Mouse (Mus musculus) G1E (cell line): Measurements from ENCODE around the gene Rabep1. TPM values are rescaled to one million over a fixed set of nuclear protein-coding genes. Genes with fewer than 3 reads are reported as not detected.

Source experiments
- ATAC-seq: 2 replicates; pipeline ENCODE4 v1.8.0; 2016; ENCODE audit warnings: mild to moderate bottlenecking; ENCODE audit not compliant: insufficient number of reproducible peaks, poor library complexity, low FRiP score, severe bottlenecking; ENCODE audit errors: extremely low read depth
- DNase-seq: peaks from one replicate; pipeline ENCODE4 v3.0.0; 2012; ENCODE audit warnings: low spot score
- H3K27me3 ChIP-seq: 2 replicates; pipeline ENCODE4 v1.6.1; 2012; ENCODE audit warnings: mild to moderate bottlenecking, low read length, inconsistent platforms; ENCODE audit not compliant: insufficient read depth
- H3K36me3 ChIP-seq: replicated peaks from 2 replicates; pipeline ENCODE3; 2012; ENCODE audit warnings: mild to moderate bottlenecking, inconsistent platforms
- H3K4me1 ChIP-seq: 2 replicates; pipeline ENCODE4 v1.6.1; 2012; ENCODE audit warnings: low read depth, low read length, inconsistent platforms, mixed read lengths; ENCODE audit not compliant: insufficient read depth
- H3K4me3 ChIP-seq: 2 replicates; pipeline ENCODE4 v1.5.1; 2012; ENCODE audit warnings: low read depth, mild to moderate bottlenecking, inconsistent platforms, low read length, moderate library complexity, mixed read lengths
- H3K9me3 ChIP-seq: replicated peaks from 2 replicates; pipeline ENCODE4 v1.6.1; 2012; ENCODE audit warnings: inconsistent platforms
- CTCF ChIP-seq: IDR thresholded peaks from 2 replicates; pipeline ENCODE4 v1.5.1; 2012; ENCODE audit warnings: low read depth, low read length, inconsistent platforms, mixed read lengths
- GATA1 ChIP-seq: IDR thresholded peaks from 2 replicates; pipeline ENCODE4 v1.6.1; 2012; ENCODE audit warnings: borderline replicate concordance, low read length, inconsistent platforms, mixed read lengths
- GATA2 ChIP-seq: IDR thresholded peaks from 2 replicates; pipeline ENCODE4 v1.6.1; 2012; ENCODE audit warnings: low read depth, low read length, inconsistent platforms, borderline replicate concordance
- POLR2AphosphoS5 ChIP-seq: IDR thresholded peaks from 2 replicates; pipeline ENCODE4 v1.6.1; 2012; ENCODE audit warnings: low read depth, low read length, inconsistent platforms; ENCODE audit not compliant: insufficient replicate concordance
- TAL1 ChIP-seq: conservative IDR thresholded peaks from 2 replicates; pipeline ENCODE4 v1.6.1; 2012; ENCODE audit warnings: low read depth, low read length, inconsistent platforms, mixed read lengths
- polyA plus RNA-seq: library from polyadenylated mRNA; stranded (reverse); fragments of >175 nt; gene quantifications from 2 replicates; pipeline ENCODE4 v1.2.3, GENCODE M21; 2012
- total RNA-seq, 2 experiments: library from RNA; stranded (forward) in 1 of 2; stranded (reverse) in 1 of 2; fragments of 200-1000 nt in 1 of 2; fragments of >200 nt in 1 of 2; fragmentation: Nextera tagmentation in 1 of 2; gene quantifications; 2 replicates each; pipeline ENCODE4 v1.2.3; 2014 to 2017

Gene Rabep1
- total and polyA plus RNA-seq, 3 experiments: 18.1 to 111 (median 50.1) TPM

DNA sequence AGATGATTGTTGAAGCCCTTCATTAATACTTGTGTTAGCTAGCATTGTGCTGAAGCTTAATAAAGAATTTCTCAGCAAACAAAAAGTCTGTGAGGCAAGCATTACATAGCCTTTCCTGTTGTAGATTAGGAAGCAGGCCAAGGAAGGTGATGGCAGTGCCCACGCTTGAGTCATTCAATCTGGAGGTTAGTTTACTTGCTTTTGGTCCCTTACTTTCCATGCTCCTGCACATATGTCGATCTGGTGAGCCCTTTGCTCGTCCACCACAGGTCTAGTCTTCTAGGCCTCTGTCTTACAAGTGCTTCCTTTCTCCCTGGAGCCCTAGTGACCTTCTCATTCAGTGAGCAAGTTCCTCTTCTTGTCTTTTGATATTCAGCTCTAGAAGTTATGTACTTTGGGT lies 62.1 kb downstream of the Rabep1 start:
- H3K9me3 ChIP-seq: no peaks in the 10 kb centered on the region
- DNase-seq: no peak
- H3K4me3 ChIP-seq: no peak overlapping the region
- H3K27me3 ChIP-seq: no peaks in the 10 kb centered on the region
- peaks cover 2% of the 10 kb centered on the region; the same call in 1 of the 2 replicates for H3K4me1 ChIP-seq
- TF ChIP-seq TAL1 (no peak), POLR2AphosphoS5 (no peak), GATA1 (no peak), CTCF (no peak), GATA2 (no peak)
- ATAC-seq: no peak
- peaks cover 63% of the 10 kb centered on the region for H3K36me3 ChIP-seq

DNA sequence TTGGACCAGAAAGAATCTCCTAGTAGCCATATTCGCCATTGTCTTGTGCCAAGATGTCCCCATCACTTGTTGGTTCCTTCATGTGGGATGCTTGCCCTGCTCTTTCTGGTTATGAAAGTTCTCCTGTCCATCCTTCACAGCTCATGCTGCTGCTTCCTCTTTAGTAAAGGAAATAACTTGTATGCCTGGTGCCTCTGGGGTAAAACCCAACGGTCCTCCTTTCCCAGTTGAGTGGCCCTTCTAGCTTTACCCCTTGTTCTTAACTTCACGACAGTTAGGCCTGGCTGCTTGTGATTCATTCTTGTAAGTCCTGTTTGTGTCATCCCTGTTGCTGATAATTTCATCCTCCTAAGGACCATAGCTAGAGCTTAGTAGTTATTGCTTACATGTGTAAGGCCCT lies 66.7 kb downstream of the Rabep1 start:
- DNase-seq: no peak
- Histone ChIP-seq H3K4me1 (peaks cover 2% of the 10 kb centered on the region; the same call in 1 of the 2 replicates), H3K36me3 (peaks cover 65% of the 10 kb centered on the region), H3K4me3 (no peak overlapping the region), H3K9me3 (no peaks in the 10 kb centered on the region), H3K27me3 (no peaks in the 10 kb centered on the region)
- no peak for TF ChIP-seq TAL1
- ATAC-seq: no peak

DNA sequence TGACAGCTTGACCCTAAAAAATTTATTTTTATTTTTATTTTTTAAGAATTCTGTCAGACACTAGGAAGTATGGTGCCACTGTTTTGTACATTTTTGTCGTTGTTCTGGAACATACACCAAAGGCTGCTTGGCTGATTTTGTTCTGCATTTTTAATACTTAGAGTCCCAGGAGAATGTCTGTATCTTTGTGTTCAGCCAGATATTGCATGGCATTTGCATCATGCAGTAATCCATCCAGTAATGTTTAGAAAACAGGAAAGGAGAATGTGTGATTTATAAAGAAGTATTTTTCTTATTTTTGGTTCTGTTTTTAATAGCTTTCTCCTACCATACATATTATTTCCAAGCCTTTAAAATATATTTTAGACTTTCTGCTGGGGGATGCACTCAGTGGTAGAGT lies 67.3 kb downstream of the Rabep1 start:
- Histone ChIP-seq H3K4me1 (no peaks in the 10 kb centered on the region), H3K4me3 (no peak overlapping the region), H3K27me3 (no peaks in the 10 kb centered on the region), H3K9me3 (no peaks in the 10 kb centered on the region), H3K36me3 (peaks cover 68% of the 10 kb centered on the region)
- ATAC-seq (no peak), DNase-seq (no peak)
- TF ChIP-seq POLR2AphosphoS5 (no peak), GATA1 (no peak), GATA2 (no peak), CTCF (no peak), TAL1 (no peak)

DNA sequence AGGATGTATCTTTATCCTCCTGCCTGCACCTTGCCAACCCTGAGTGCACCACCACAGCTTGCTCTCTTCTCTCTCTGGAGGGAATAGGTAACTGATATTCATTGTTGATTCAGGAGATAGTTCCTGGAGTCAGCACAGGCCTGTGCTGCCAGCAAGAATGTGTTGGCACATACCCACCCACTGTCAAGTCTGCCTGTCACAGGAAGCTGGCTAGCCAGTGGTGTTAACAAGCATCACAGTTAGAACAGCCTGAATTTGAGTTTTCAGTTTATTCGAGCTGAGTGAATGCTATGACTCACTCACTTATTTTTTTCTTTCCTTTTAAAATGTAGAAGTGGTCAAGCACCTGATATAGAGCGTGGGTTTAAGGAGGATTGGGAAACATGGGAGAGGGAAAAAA lies 73.3 kb downstream of the Rabep1 start:
- Histone ChIP-seq H3K9me3 (no peaks in the 10 kb centered on the region), H3K4me1 (no peaks in the 10 kb centered on the region), H3K27me3 (no peaks in the 10 kb centered on the region), H3K4me3 (no peak overlapping the region), H3K36me3 (peaks cover 80% of the 10 kb centered on the region)
- no peak for DNase-seq
- TF ChIP-seq POLR2AphosphoS5 (no peak), TAL1 (no peak), GATA2 (no peak), GATA1 (no peak), CTCF (no peak)
- ATAC-seq: no peak

DNA sequence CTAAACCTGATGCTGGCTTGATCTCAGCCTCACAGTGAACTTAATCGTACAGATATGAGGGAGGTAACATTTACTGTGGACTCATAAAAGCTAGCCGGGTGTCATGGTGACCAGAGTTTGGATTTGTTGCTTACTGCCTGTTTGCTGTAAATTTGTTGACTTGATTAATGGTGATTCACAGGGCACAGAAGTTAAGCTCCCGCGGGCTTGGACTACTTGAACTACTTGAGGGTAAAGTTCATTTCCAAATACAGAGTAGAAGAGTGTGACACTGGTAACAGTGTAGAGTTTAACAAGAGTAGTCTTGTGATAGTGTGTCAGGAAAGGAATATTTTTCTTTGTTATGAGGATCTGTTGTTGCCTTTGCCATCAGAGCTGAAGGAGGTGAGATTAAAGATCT lies 74.9 kb downstream of the Rabep1 start:
- Histone ChIP-seq H3K9me3 (no peaks in the 10 kb centered on the region), H3K36me3 (peaks cover 88% of the 10 kb centered on the region), H3K27me3 (no peaks in the 10 kb centered on the region), H3K4me3 (no peak overlapping the region), H3K4me1 (no peaks in the 10 kb centered on the region)
- TF ChIP-seq POLR2AphosphoS5 (no peak), CTCF (no peak), TAL1 (no peak), GATA1 (no peak), GATA2 (no peak)
- ATAC-seq: no peak
- no peak for DNase-seq

DNA sequence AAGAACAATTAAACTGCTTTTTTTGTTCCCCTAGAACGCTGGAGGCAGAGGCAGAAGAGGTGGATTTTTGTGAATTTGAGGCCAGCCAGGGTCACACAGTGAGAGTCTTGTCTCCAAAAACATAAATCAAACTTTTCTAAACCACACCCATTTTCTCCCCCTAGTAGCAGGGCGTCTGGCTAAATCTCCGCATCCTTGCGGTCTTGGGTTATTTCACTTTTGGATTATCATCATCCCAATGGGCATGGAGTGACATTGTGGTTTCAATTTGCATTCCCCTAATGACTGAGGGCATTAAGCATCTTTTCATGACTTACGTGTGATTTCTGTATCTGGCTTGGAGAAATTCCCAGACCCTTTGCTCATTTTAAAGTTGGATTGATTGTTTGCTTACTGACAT lies 86.9 kb downstream of the Rabep1 start:
- TF ChIP-seq GATA2 (no peak), TAL1 (no peak), GATA1 (no peak), CTCF (no peak), POLR2AphosphoS5 (no peak)

DNA sequence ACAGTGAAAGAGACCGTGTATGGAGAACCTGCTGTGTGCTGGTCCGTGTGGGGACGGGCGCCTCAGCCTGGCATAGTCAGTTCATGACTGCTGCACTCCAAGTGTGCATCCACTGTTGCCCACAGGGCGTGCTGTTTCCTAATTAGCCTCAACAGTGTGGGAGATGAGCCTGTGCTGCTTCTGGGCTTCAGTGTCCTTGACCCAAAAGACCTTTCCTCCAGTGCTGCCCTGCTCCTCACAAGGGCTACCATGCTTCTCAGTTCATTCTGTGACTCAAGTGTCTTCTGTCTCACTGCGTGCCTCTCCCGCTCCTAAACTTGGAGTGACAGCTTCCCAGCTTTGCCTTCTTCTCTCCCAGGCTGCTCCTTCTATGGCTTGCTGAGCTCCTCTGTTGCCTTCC lies 90.7 kb downstream of the Rabep1 start:
- ATAC-seq: no peak
- TF ChIP-seq GATA2 (no peak), GATA1 (no peak), POLR2AphosphoS5 (no peak)
- Histone ChIP-seq H3K27me3 (no peaks in the 10 kb centered on the region), H3K4me1 (peaks cover 5% of the 10 kb centered on the region; the same call in 1 of the 2 replicates), H3K36me3 (peaks cover 91% of the 10 kb centered on the region), H3K4me3 (no peak overlapping the region), H3K9me3 (no peaks in the 10 kb centered on the region)
- DNase-seq: no peak

More for the DNA sequence above, 86.9 kb downstream of the Rabep1 start:
- Histone ChIP-seq H3K27me3 (no peaks in the 10 kb centered on the region), H3K4me1 (no peaks in the 10 kb centered on the region), H3K36me3 (peaks cover 76% of the 10 kb centered on the region), H3K4me3 (no peak overlapping the region), H3K9me3 (no peaks in the 10 kb centered on the region)
- no peak for DNase-seq
- no peak for ATAC-seq
